Mouse (Mus musculus): ENCODE measurements around the gene Lgmn. TPM values are rescaled to one million over a fixed set of nuclear protein-coding genes. Genes with fewer than 3 reads are reported as not detected.

Lgmn gene
- total RNA-seq, 2 experiments from 2014 or later, result 111 to 117 TPM

GRCm38 (mm10) chr12:102394496-102394895, 45.1 kb downstream of the Lgmn start:
- DNase-seq (ENCODE audit: low spot score in 2 of 2), result no peak

GRCm38 (mm10) chr12:102391982-102392381, 47.6 kb downstream of the Lgmn start:
- DNase-seq (ENCODE audit: low spot score in 2 of 2), result no peak

GRCm38 (mm10) chr12:102391109-102391508, 48.5 kb downstream of the Lgmn start:
- DNase-seq (ENCODE audit: low spot score in 2 of 2), result no peak

- DNase-seq (ENCODE audit: low spot score in 2 of 2), result no peak
These were observed 49.6 kb downstream of the Lgmn start for GRCm38 (mm10) chr12:102390042-102390441.

GRCm38 (mm10) chr12:102387219-102387917, 52.2 kb downstream of the Lgmn start:
- DNase-seq (ENCODE audit: low spot score in 2 of 2), result peak; percentile 86 to 93

- DNase-seq (ENCODE audit: low spot score in 2 of 2), result peak; percentile 52 to 77
These were observed 54.8 kb downstream of the Lgmn start for GRCm38 (mm10) chr12:102384819-102385218.

- DNase-seq (ENCODE audit: low spot score in 2 of 2), result no peak
These were observed 56.3 kb downstream of the Lgmn start for GRCm38 (mm10) chr12:102383288-102383687.

- DNase-seq (ENCODE audit: low spot score in 2 of 2), result no peak
These were observed 57.4 kb downstream of the Lgmn start for GRCm38 (mm10) chr12:102382180-102382579.

GRCm38 (mm10) chr12:102372322-102372721, 67.3 kb downstream of the Lgmn start:
- no peak for DNase-seq (ENCODE audit: low spot score in 2 of 2)

GRCm38 (mm10) chr12:102370931-102371500, 68.6 kb downstream of the Lgmn start:
- no peak for DNase-seq (ENCODE audit: low spot score in 2 of 2)

GRCm38 (mm10) chr12:102369488-102370235, 70.0 kb downstream of the Lgmn start:
- DNase-seq (ENCODE audit: low spot score in 2 of 2), result no peak

- no peak for DNase-seq (ENCODE audit: low spot score in 2 of 2)
These were observed 71.1 kb downstream of the Lgmn start for GRCm38 (mm10) chr12:102368556-102368955.

- DNase-seq (ENCODE audit: low spot score in 2 of 2), result no peak
These were observed 71.5 kb downstream of the Lgmn start for GRCm38 (mm10) chr12:102368066-102368465.

- DNase-seq (ENCODE audit: low spot score in 2 of 2), result no peak
These were observed 72.5 kb downstream of the Lgmn start for GRCm38 (mm10) chr12:102367075-102367474.

- no peak for DNase-seq (ENCODE audit: low spot score in 2 of 2)
These were observed 73.3 kb downstream of the Lgmn start for GRCm38 (mm10) chr12:102366126-102366816.

GRCm38 (mm10) chr12:102365016-102365415, 74.6 kb downstream of the Lgmn start:
- peak in 1 of 2 experiments; percentile 37 for DNase-seq (ENCODE audit: low spot score in 2 of 2)

GRCm38 (mm10) chr12:102361189-102362161, 78.1 kb downstream of the Lgmn start:
- no peak for DNase-seq (ENCODE audit: low spot score in 2 of 2)

GRCm38 (mm10) chr12:102359390-102359789, 80.2 kb downstream of the Lgmn start:
- no peak for DNase-seq (ENCODE audit: low spot score in 2 of 2)

GRCm38 (mm10) chr12:102356781-102357180, 82.8 kb downstream of the Lgmn start:
- no peak for DNase-seq (ENCODE audit: low spot score in 2 of 2)

GRCm38 (mm10) chr12:102355784-102356183, 83.8 kb downstream of the Lgmn start:
- no peak for DNase-seq (ENCODE audit: low spot score in 2 of 2)

Measured in layer of hippocampus, postnatal 14 days (tissue).